Mouse (Mus musculus) layer of hippocampus, adult 9-10 months (tissue): Measurements from ENCODE around the gene Dynlt1c.
"Not testable (repeated sequence)": the region's sequence is repeated elsewhere in the genome, so short reads cannot be mapped to it uniquely, and the experiment has no call there.

Source experiments
- DNase-seq: peaks from one replicate; pipeline ENCODE4 v3.0.0; 2022; ENCODE audit warnings: low spot score

The Dynlt1c gene

DNA sequence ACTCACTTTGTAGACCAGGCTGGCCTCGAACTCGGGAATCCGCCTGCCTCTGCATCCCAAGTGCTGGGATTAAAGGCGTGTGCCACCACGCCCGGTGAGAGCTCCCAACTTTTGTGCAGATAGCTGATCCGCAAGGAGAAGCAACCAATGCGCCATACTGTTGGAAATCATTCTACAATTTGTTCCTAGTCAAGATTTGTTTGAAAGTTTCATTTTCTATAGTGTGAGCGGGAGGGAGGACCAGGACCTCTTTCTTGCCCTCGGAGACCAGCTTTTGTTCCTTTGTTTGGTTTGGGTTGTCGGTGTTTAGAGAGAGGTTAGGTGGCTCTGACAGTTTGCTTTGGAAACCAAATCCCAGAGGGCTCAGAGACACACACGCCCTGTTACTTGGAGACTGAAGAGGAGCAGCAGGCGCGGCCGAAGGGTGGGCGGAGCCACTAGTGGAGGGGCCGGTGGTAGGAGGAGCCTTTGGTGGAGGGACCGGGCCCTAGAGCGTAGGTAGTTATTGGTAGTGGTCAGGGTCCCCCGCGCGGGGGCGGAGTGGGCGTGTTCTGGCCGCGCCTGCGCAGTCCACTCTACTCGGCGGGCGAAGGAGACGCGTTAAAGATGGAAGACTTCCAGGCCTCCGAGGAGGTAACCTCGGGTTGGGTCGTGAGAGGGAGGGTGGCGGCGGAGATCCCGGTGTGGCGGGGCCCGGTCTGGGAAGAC is at the start of gene Dynlt1c:
Gene Dynlt1c (plus strand): TSS at position 468 of the 708 bp plus-strand sequence.
- not testable (repeated sequence) for DNase-seq

DNA sequence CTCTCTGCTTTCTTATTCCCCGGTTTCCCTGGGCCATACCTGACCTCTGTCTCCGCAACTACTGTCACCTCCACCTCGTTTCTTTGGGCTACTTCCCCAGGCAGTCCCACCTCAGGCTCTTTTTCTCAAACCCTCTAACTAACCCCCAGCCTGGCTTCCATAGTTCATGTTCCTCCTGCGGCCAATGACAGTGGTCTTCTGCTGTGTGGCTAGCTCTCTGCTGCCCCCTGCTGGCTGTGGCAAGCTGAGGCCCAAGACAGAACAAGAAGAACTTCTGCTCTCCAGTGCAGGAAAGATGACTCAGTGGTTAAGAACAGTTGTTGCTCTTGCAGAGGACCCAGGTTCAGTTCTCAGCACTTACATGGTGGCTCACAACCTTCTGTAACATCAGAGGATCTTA is 47.7 kb upstream of the Dynlt1c start:
- not testable (repeated sequence) for DNase-seq

- DNase-seq = not testable (repeated sequence)
Measured at GRCm38 (mm10) chr17:6554243-6554642, 47.2 kb upstream of the Dynlt1c start.

DNA sequence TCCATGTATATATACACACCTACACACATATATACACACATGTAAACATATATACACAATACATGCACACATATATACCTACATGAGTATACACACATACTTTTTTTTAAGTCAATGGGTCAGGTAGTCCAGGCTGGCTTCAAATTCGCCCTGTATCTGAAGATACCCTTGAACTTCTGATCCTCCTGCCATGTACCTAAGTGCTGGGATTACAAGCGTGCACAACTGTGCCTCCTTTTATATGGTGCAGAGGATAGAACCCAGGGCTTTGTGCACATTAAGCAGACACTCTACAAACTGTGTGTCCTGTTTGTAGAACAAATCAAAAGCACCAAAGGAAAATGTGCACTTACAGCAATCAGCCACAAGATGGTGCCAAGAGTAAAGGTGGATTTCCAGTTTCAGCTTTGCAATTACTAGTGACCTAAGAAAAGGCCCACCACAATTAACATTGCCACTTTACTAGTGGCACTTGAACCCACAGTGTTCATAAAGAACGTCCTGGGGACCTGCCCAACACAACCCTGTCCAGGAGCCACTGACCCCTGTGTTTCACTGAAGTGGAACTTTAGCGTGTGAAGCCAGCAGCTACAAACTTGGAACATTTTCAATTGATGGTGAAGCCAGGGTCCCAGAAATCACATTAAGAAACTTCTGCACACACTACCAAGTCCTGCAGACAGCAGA is 41.9 kb upstream of the Dynlt1c start:
- not testable (repeated sequence) for DNase-seq

DNA sequence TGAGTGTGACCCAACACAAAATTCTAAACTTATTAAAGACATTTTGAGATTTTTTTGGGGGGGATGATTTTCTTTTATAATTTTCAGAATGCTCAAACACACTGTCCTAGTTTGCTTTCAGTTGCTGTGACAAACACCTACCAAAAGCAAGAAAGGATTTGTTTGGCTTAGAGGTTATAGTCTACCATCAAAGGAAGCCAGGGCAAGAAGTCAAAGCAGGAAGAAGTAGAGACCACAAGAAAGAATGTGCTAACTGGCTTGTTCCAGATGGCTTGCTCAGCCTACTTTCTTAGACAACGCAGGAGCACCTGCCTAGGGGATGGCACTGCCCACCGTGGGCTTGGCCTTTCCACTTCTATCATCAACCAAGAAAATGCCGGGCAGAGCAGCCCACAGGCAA is 36.6 kb upstream of the Dynlt1c start:
- not testable (repeated sequence) for DNase-seq

DNA sequence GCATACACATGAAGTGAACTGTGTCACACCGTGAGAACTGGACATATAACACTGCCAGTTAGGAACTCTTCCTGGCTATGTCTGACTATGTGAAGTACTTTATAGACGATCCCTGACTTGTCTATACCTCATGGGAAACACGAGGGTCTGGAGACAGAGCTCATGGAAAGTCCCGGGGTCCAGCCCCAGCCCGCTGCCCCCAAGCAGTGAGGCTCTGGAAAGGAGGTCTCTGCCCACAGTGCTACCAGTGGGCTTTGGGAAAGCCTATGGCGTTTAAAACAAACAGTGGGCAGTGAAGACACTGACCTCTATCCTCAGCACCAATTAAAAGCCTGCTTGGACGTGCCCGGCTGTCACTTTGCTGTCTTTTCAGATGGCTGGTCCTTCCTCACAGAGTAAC is 33.6 kb upstream of the Dynlt1c start:
- not testable (repeated sequence) for DNase-seq

DNA sequence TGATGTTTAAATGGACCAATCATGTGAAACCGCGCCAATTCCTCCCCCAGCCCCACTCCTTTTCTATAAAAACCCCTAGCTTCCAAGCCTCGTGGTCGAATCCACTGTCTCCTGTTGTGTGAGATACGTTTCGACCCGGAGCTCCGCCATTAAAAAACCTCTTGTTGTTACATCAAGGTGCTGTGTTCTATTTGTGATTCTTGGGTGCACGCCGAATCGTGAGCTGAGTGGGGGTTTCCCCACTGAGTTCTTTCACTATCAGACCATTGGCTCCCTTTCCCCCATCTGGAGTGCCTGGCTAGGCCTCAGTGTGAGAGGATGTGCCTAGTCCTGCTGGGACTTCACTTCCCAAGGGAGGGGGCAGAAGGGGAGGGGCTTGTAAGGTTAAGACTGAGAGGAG is 30.2 kb upstream of the Dynlt1c start:
- DNase-seq = not testable (repeated sequence)

DNA sequence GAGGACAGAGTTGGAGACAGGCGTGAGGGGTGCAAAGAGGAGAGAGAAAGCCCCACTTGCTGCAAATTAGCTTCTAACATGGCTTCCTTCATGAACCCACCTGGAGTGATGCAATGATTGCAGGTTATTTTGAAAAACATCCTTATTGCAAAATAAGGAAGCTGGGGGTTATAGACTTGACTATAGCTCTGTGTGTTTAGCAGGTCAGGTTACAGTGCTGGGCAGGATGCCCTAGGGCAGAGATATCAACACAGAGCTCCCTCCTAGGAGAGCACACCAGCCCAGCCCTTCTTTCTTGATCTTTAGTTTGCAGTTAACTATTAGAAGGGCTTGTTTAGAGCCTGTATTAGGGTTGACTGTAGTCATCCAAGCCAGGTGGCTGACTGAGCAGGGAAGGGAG is 29.3 kb upstream of the Dynlt1c start:
- DNase-seq = not testable (repeated sequence)

DNA sequence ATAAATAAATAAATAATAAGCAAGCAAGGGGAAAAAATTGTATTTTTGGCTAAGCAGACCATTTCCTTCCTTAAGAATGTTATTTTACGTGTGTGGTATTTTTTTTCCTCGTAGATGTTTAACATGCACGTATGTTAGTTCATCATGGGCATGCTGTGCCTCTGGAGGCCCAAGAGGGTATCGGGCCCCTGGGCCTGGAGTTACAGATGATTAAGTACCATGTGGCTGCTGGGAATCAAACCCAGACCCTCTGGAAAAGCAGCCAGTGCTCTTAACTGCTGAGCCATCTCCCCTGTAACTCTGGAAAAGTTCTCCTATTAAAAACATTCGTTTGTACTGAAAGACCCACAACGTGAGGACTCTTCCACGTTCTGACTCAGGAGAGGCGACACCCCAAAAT is 26.1 kb upstream of the Dynlt1c start:
- not testable (repeated sequence) for DNase-seq

DNA sequence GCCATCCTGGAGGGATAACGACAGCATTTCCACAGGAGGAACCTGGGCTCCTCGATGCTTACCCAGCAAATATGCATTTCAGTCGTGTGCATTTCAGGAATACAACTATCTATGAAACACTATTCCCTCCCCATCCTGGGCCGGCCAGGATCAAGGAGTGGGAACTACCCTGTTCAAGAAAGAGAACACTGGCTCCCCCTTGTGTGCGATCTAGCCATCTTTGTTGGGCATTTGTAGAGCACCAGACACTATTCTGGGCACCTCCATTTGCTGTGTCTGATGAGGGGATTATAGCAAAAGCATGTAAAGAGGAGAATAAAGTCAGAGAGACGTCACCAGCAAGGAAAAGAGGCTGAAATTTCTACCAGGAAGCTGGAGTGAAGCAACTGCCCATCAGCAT is 12.8 kb upstream of the Dynlt1c start:
- not testable (repeated sequence) for DNase-seq

GRCm38 (mm10) chr17:6592109-6592508 is 9.4 kb upstream of the Dynlt1c start:
- not testable (repeated sequence) for DNase-seq

- not testable (repeated sequence) for DNase-seq
Measured at GRCm38 (mm10) chr17:6593896-6594295, 7.6 kb upstream of the Dynlt1c start.

GRCm38 (mm10) chr17:6595776-6596497 is 5.5 kb upstream of the Dynlt1c start:
- DNase-seq = not testable (repeated sequence)

GRCm38 (mm10) chr17:6598356-6598755 is 3.1 kb upstream of the Dynlt1c start:
- not testable (repeated sequence) for DNase-seq

GRCm38 (mm10) chr17:6600216-6600911 is 1.1 kb upstream of the Dynlt1c start:
- not testable (repeated sequence) for DNase-seq

- not testable (repeated sequence) for DNase-seq
Measured at GRCm38 (mm10) chr17:6602205-6602604, 734 bp downstream of the Dynlt1c start.

DNA sequence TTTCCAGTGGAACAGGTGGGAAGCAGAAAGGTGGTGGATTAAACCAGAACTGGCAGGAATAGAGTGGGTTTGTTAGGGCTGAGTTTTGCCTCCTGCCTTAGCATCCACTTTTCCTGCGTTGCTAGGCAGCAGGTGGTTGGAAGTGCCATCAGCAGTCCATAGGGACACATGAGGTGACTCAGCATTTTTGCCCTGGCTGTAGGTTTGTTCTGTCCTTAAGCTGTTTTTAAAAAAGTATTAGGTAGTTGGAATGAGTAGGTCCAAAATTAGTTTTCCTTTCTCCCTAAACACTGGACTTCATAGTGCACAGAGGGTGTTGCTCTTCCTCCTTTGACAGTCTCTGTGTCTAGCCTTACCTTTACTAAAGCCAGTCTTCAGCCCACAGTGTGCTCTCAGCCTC is 3.9 kb downstream of the Dynlt1c start:
- DNase-seq = not testable (repeated sequence)

DNA sequence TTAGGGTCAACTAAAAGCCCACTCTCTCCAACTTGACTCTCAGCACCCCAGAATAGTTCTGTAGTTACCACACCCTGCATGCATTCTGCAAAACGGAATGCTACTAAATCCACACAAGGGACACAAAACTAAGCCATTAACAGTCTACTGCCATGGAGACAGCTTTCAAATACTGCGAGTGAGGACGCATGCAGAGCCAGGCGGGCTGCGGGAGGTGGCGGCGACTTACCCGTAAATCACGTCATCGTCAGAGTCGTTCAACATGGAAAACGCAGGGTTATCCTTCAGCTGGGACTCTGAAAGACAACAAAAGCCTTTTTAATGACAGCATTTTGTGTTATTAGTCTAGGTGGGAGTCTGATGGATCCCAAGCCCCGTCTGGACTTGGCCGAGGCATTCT is 12.1 kb downstream of the Dynlt1c start:
- DNase-seq = not testable (repeated sequence)

GRCm38 (mm10) chr17:6614316-6614715 is 12.8 kb downstream of the Dynlt1c start:
- DNase-seq = not testable (repeated sequence)

DNA sequence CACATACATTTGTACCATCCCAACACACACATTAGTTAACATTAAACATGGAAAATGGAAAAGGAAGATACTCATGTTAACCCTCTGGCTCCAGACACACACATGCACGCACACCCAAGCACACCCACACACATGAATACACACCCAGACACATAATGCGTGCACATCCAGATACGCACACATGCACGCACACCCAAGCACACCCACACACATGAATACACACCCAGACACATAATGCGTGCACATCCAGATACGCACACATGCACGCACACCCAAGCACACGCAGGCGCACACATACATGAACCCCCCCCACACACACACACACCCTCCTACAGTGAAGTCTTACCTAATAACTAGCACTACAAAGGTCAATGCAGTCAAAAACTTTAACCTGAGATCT is 15.3 kb downstream of the Dynlt1c start:
- DNase-seq = not testable (repeated sequence)

DNA sequence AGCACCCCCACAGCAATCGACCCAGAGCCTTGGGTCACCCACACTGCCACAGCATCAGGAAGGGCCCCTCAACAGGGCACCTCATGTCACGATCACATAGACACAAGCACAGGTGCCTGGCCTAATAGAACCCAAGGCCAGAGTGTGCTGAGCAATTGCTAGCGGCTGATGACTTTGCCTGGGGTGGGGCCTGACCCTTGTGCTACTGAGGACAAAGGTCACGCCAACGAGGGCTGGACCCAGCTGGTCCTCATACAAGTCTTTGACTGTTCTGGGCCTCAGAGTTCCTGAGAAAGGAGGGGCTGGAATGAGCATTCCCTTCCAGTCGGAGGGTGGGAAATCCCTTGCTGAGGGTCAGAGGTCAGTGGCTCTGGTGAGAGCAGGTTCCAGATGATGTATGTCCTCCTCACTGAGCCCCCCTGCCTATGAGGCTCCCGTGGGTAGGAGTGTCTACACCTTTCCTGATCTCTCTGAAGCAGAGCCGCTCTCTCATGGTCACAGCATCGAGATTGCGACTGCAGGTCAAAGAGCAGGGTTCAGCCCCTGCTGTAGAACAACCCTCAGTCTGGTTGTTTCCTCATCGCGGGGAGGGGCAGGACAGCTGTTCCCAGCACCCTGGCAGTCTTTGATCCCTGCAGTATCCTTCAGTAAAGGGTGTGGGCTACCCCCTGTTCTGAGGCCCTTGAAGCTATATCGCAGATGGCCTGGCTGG is 16.4 kb downstream of the Dynlt1c start:
- DNase-seq = not testable (repeated sequence)
